Mouse (Mus musculus) MEL-GATA-1-ER (cell line): ENCODE measurements around the gene Bckdha.

Source experiments
- DNase-seq: peaks from one replicate; pipeline ENCODE4 v3.0.0-alpha.2; 2012; ENCODE audit warnings: low read depth; ENCODE audit errors: extremely low read depth

The Bckdha gene

DNA sequence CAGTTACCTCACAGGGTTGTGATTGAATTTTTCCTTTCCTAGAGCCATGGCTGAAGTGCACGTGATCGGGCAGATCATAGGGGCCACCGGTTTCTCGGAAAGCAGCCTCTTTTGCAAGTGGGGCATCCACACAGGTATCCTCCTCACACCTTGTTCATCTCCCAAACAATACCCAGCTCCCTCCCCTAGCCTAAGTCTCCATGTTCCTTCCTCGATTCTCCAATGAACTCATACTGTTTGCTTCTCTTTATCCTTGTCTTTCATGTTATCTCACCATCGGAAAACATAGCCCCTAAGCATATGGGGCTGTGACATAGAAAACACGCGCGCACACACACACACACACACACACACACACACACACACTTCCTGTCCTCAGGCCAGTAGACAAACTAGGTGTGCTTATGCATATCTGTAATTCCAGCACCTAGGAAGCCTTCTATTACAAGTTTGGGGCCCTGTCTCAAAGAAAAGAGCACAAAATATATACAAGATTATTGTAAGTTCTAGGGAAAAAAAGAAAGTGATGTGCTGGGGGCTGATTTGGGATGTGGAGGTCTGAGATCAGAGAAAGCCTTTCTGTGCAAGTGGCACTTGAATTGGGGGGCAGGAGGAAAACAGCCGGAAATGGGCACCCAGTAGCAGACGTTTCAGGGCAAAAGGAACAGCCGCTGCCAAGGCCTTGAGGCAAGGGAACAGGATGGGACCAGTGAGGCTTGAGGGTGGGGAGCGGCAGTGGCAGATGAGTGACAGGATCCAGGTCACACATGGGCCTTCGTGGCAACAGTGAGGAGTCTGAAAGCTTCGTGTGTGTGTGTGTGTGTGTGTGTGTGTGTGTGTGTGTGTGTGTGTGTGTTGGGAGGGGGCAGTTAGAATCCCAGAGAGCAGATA lies 22.8 kb upstream of the Bckdha start:
- DNase-seq = no peak

DNA sequence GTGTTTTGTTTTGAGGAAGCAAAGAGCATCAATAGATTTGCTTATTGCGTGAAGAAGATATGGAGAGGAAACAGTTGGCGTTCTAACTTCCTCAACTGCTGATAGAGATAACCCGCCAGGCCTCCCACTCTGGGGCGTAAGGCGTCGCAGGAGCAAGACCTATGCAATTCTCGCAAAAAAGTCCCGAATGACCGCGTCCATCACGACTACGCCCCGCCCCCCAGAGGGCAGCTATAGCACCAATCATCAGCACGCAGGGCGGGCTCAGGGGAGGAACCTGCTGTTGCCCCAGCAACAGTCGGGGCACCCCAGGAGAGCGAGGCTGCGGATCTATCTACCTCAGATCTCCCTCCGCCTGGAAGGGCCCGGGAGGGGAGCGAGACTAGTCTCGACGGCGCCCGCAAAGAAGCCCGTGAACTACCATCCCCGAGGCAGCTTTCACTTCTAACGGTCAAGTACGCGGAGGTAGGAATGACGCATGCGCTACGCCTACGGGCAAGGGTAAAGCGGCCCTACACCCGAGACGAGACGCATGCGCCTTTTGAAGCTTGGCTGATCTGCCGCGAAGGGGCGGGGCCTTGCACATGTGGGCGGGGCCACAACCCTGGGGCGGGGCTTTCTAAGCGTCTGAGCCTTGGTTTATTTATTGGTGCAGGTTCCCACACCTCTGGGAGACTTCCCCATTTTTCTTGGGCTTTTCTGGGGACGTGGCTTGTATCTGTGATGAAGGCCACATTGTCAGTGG lies 21.9 kb upstream of the Bckdha start, which contains the start of gene B9d2:
Gene B9d2, plus strand, starts transcription at position 267 of the 745 bp plus-strand sequence.
- peak; percentile 99 for DNase-seq

GRCm38 (mm10) chr7:25679971-25680370 lies 21.2 kb upstream of the Bckdha start:
- DNase-seq = no peak

DNA sequence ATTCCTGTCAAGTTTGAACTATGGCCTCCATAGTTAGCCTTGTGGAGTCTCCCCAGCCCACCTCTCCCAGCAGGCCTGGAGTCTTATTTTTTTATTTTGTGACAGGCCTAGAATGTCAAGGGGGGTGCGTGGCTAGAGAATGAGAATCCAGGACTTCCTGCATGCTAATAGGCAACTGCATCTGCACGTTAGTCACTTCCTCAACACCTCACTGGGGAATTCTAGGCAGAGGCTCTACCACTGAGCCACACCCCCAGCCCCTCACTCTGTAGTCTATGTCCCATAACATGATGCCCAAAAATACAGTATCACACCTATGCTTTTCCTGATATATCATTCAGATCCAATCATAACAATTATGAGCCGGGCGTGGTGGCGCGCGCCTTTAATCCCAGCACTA lies 18.2 kb upstream of the Bckdha start:
- no peak for DNase-seq

- DNase-seq = no peak
Measured at GRCm38 (mm10) chr7:25676085-25676781, 17.5 kb upstream of the Bckdha start.

DNA sequence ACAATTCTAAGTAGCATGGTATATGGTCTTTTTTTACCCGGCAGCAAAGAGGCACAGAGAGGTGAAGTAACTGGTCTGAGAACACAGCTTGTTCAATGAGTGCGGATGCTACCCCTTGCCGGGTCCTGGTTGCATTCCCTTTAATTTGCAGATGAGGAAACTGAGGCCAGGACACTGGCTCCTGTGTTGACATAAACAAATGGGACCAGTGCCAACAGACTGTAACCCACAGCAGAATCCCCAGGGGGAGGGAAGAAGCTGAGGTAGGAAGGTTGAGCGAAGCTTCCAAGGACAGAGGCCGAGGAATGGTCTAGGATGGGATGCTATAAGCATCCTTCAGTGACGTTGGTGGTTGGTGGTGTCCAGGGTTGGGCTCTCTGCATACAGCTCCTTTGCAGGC lies 16.6 kb upstream of the Bckdha start:
- DNase-seq = no peak

DNA sequence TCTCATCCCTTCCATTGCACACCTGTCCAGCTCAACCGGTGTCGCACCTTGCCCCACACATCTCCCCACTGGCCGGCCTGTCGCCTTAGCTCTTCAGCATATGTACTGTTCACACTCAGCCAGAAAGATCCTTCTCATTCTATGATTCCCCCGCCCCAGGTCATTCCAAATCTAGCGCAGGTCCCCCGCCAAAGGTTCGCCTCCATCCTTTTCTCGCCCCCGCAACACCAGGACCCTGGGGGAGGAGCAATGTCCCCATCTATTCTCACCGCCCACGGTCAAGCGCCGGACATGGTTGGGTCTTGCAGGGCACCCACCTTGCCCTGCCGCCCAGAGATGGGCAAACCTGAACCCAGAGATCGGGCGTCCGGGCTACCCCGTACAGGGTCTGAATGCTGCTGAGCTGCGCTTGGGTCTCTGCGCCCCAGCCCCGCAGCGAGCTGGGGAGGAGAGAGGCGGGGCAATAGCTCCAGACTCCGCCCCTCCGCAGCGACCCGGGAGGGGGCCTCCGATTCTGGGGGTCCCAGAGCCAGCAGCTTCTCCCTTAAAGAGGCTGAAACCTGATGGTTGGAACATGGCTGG lies 16.0 kb upstream of the Bckdha start, which contains the start of gene Tmem91:
Gene Tmem91, minus strand, starts transcription at position 448 of the 582 bp plus-strand sequence.
- no peak for DNase-seq

GRCm38 (mm10) chr7:25674297-25674696 lies 15.5 kb upstream of the Bckdha start:
- no peak for DNase-seq

DNA sequence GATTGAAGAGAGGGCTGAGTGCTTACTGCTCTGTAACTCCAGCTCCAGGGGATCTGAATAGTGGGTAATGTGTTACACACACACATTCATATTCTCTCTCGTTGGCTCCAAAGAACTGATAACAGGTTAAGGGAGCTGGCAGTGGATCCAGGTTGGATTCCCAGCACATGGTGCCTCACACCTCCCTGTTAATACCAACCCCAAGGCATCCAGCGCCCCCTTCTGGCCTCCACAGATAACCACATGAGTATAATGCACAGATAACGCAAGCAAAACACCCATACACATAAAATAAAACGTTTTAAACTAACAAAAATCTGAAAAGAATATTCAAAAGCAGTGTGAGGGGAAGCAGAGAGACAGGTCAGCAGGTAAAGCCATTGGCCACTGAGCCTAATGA lies 13.7 kb upstream of the Bckdha start:
- no peak for DNase-seq

GRCm38 (mm10) chr7:25671686-25672085 lies 12.9 kb upstream of the Bckdha start:
- DNase-seq = no peak

- no peak for DNase-seq
Measured at GRCm38 (mm10) chr7:25670096-25670495, 11.3 kb upstream of the Bckdha start.

- no peak for DNase-seq
Measured at GRCm38 (mm10) chr7:25669631-25670030, 10.8 kb upstream of the Bckdha start.

- DNase-seq = no peak
Measured at GRCm38 (mm10) chr7:25669158-25669557, 10.4 kb upstream of the Bckdha start.

DNA sequence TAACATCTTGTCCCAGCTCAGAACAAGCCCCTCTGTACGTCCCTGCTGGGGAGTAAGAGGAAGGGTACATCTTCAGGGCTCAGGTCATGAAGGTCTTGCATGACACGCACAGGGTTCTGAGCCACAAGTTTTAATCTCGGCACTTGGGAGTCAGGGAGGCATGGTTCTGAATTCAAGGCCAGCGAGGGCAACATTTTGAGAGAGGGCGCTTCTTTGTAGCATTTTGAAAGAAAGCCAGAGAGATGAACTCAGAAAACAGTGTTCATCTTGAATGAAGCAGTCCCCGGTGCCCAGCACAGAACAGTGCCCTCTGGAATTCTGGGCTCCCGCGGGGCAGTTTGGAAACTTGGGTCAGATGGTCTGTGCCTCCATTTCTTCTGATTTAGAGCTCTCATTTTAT lies 7.6 kb upstream of the Bckdha start:
- DNase-seq = no peak

GRCm38 (mm10) chr7:25657785-25658184 lies 996 bp downstream of the Bckdha start:
- DNase-seq = no peak

DNA sequence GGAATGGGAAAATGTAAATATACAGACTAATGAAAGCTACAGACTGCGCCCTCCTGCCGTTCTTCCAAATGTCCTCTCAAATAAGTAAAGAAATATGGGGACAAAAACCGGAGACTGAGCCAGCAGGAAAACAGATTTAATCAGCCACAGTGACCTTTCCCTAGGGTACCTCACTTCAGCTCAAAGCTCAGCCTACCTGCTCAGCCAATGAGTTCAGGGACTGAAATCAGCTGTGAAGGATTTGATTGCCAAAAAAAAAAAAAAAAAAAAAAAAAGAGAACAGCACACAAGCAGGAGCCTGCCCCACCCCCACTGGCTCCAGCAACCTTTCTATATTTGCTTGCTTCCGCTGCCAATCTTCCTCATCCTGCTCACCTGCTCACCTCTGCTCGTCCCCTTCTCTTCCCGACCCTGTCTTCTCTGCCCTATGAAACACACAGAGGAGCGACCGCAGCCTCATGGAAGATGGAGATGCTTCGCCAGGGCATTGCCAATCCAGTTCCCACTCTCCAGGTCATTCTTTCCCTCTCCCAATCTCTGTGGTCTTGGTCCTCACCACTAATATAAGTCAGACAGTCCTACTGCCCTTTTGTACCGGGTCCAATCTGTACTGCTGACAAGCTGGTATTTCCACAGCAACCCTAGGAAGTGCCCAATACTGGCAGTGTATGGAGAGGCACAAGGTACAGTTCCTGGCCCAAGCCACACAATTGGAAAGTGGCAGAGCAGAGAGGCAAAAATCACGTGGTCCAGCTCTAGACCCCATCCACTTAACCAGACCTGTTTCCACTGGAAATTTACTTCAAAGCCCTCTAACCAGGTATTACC lies 3.0 kb downstream of the Bckdha start:
- no peak for DNase-seq

DNA sequence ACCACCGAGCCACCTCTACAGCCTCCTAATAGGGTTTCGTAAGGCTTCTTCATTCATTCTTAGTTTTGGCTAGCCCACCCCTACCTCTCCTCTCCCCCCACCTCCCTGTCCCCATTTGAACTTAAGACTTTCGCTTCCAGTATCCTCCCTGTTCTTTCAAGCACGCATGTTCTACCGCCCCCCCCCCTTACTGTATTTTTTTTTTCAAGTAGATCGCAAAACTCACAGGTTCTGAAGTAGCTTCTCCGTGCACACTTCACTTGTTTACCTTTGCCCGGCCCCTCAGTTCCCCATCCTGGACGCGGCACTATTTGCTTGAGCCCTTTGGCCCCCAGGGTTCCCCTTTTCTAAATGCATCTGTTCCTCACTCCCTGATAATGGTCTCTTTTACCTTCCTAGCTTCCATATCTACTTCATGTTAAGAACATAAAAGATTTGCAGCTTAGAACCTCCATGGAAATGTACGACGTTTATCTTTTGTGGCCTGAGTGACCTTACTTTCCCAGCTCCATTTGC lies 6.5 kb downstream of the Bckdha start:
- DNase-seq = no peak

- no peak for DNase-seq
Measured at GRCm38 (mm10) chr7:25651281-25651680, 7.5 kb downstream of the Bckdha start.

DNA sequence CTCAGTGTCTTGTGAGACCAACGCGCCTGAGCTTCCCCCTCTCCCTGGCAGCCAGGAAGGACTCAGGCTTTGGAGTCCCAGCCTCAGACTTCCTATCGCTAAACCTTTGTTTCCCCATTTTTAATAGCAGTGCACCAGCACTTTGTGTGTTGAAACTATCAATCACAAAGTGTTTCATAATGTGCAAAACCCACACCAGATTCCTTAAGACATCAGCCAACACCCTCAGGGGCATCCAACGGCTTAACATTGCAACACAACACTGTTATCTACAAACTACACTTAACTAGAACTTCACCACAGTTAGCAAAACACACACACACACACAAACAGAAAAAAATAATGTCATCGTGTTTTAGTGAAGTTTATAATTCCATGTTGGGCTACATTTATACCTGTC lies 8.9 kb downstream of the Bckdha start:
- no peak for DNase-seq

DNA sequence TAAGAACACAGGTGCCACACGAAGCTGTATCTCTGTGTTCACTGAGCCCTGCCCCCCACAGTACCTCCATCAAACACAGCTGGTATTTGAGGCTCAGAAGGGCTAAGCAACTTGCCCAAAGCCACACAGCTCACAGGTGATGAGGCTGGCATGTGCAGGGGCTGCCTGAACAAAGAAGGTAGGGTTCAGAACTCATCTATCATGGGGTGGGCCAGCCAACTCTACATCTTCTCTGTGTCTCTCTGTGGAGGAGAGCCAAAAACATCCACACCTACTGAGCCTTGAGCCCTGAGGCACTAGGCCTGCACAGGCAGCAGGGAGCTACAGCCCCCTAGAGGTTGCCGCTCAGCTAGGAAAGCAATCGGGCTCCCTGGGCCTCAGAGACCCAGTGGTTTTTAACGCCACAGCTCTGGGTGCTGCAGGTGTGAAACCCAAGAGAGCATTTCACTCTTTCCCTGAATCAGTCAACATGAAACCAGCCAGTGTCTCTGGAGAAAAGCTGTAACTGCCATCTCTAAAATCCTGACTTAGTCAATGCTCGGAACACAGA lies 11.1 kb downstream of the Bckdha start:
- DNase-seq = no peak
